Mouse (Mus musculus) ES-E14 (cell line): ENCODE results near the gene Gss. TPM values are rescaled to one million over a fixed set of nuclear protein-coding genes. Genes with fewer than 3 reads are reported as not detected.

Experiments
- DNase-seq: peaks from one replicate; pipeline ENCODE4 v3.0.0-alpha.2; 2013; ENCODE audit warnings: low read depth, low spot score
- H3K27ac ChIP-seq: 2 replicates; pipeline ENCODE4 v1.5.1; 2012; ENCODE audit warnings: low read depth, mild to moderate bottlenecking, low read length, moderate library complexity, mixed read lengths; ENCODE audit not compliant: poor library complexity, insufficient read depth, severe bottlenecking
- H3K36me3 ChIP-seq: 2 replicates; pipeline ENCODE4 v1.6.1; 2012; ENCODE audit warnings: mild to moderate bottlenecking, low read length, moderate library complexity, mixed read lengths; ENCODE audit not compliant: control insufficient read depth, poor library complexity, insufficient read depth, severe bottlenecking
- H3K4me1 ChIP-seq, 2 experiments: fragments of 150-350 bp in 1 of 2; sonication (generic) in 1 of 2; 2 replicates each; pipeline ENCODE4 v1.6.1; 2012; ENCODE audit warnings: low read length in 2 of 2, mild to moderate bottlenecking in 1 of 2, mixed read lengths in 1 of 2; ENCODE audit not compliant: control insufficient read depth in 2 of 2, insufficient read depth in 2 of 2, poor library complexity in 1 of 2
- H3K4me3 ChIP-seq, 2 experiments: fragments of 150-350 bp in 1 of 2; sonication (generic) in 1 of 2; 2 replicates each; pipeline ENCODE4 v1.5.1; 2012; ENCODE audit warnings: low read length in 2 of 2, low read depth in 1 of 2, mild to moderate bottlenecking in 1 of 2, mixed read lengths in 1 of 2; ENCODE audit not compliant: insufficient read depth in 1 of 2, poor library complexity in 1 of 2, severe bottlenecking in 1 of 2
- H3K9ac ChIP-seq: 2 replicates; pipeline ENCODE4 v1.6.1; 2012; ENCODE audit warnings: low read depth, mild to moderate bottlenecking, low read length, mixed read lengths; ENCODE audit not compliant: poor library complexity, insufficient read depth, severe bottlenecking
- H3K9me3 ChIP-seq: fragments of 150-350 bp; sonication (generic); 2 replicates; pipeline ENCODE4 v1.6.1; 2012; ENCODE audit warnings: low read depth, mild to moderate bottlenecking, low read length; ENCODE audit not compliant: control insufficient read depth, insufficient read depth
- CHD2 ChIP-seq: IDR thresholded peaks from 2 replicates; pipeline ENCODE4 v1.6.1; 2014; ENCODE audit warnings: mild to moderate bottlenecking, low read depth, low read length, inconsistent platforms
- HCFC1 ChIP-seq: IDR thresholded peaks from 2 replicates; pipeline ENCODE4 v1.6.1; 2012; ENCODE audit warnings: low read length, inconsistent platforms, borderline replicate concordance; ENCODE audit not compliant: insufficient read depth
- MAFK ChIP-seq: IDR thresholded peaks from 2 replicates; pipeline ENCODE4 v1.6.1; 2014; ENCODE audit warnings: mild to moderate bottlenecking, low read depth, low read length, inconsistent platforms; ENCODE audit not compliant: insufficient read depth
- ZC3H11A ChIP-seq: IDR thresholded peaks from 2 replicates; pipeline ENCODE4 v1.6.1; 2012; ENCODE audit warnings: low read depth, mild to moderate bottlenecking, inconsistent platforms, low read length, borderline replicate concordance
- ZNF384 ChIP-seq: IDR thresholded peaks from 2 replicates; pipeline ENCODE4 v1.6.1; 2012; ENCODE audit warnings: low read depth, low read length, inconsistent platforms
- in situ Hi-C, 2 experiments: fragments of 600-800 bp; cut with MboI; formaldehyde crosslinking; loops; one replicate each; pipeline ENCODE4 v1.15.1; 2025; ENCODE audit warnings: low sequenced_read_pairs in 2 of 2, inconsistent platforms in 1 of 2; ENCODE audit not compliant: unreplicated experiment in 2 of 2
- total RNA-seq: library from RNA; depleted of rRNA; stranded (reverse); fragments of 300-350 nt; gene quantifications from 2 replicates; pipeline ENCODE4 v1.2.3, GENCODE M21; 2012

The Gss gene
- total RNA-seq, 1 experiment = 27.8 TPM

DNA sequence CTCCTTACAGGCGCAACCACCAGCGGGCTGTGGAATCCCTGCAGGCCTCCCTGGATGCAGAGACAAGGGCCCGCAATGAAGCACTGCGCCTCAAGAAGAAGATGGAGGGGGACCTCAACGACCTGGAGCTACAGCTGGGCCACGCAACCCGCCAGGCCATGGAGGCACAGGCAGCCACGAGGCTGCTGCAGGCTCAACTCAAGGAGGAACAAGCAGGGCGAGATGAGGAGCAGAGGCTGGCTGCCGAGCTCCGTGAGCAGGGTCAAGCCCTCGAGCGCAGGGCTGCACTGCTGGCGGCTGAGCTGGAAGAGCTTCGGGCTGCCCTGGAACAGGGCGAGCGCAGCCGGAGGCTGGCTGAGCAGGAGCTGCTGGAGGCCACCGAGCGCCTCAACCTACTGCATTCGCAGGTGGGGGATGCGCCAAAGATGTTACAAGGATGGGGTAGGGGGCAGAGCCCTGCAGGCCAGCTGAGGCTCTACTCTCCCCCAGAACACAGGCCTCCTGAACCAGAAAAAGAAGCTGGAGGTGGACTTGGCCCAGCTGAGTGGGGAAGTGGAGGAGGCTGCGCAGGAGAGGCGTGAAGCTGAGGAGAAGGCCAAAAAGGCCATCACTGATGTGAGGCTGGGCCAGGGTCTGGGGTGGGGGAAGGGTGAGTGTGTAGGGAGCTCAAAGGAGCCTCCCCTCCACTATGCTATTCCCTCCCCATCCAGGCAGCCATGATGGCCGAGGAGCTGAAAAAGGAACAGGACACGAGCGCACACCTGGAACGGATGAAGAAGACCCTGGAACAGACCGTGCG lies 39.7 kb upstream of the Gss start:
- TF ChIP-seq ZC3H11A (no peak), ZNF384 (no peak), MAFK (no peak), CHD2 (no peak), HCFC1 (no peak)
- H3K27ac ChIP-seq = no peak overlapping the region
- H3K4me1 ChIP-seq = peaks cover 0 to 23% of the 10 kb centered on the region in 2 experiments; a peak in 1 of 4 replicates
- DNase-seq = no peak
- in situ Hi-C loops = no loop called here
- peaks cover 15% of the 10 kb centered on the region; the same call in 1 of the 2 replicates for H3K36me3 ChIP-seq
- H3K9me3 ChIP-seq = no peaks in the 10 kb centered on the region
- peak overlapping the region; percentile 44 to 46 for H3K4me3 ChIP-seq
- peak overlapping the region; percentile 20; the same call in 1 of the 2 replicates for H3K9ac ChIP-seq

GRCm38 (mm10) chr2:155630590-155631416 lies 38.2 kb upstream of the Gss start:
- Histone ChIP-seq H3K36me3 (peaks cover 15% of the 10 kb centered on the region; the same call in 1 of the 2 replicates), H3K4me1 (peaks cover 0 to 27% of the 10 kb centered on the region in 2 experiments; a peak in 1 of 4 replicates), H3K9ac (no peak overlapping the region; the same call in 1 of the 2 replicates), H3K9me3 (no peaks in the 10 kb centered on the region), H3K4me3 (peak overlapping the region; percentile 44 to 50; a peak in 3 of 4 replicates), H3K27ac (no peak overlapping the region)
- no peak for TF ChIP-seq CHD2
- TF ChIP-seq MAFK = no peak
- no peak for TF ChIP-seq ZNF384
- no peak for TF ChIP-seq ZC3H11A
- TF ChIP-seq HCFC1 = no peak
- in situ Hi-C loops = no loop called here
- no peak for DNase-seq

GRCm38 (mm10) chr2:155630153-155630552 lies 37.5 kb upstream of the Gss start:
- Histone ChIP-seq H3K4me3 (peak overlapping the region in 1 of 2 experiments; percentile 50; a peak in 1 of 4 replicates), H3K9ac (no peak overlapping the region), H3K4me1 (peaks cover 0 to 30% of the 10 kb centered on the region in 2 experiments; a peak in 1 of 4 replicates), H3K9me3 (no peaks in the 10 kb centered on the region), H3K27ac (no peak overlapping the region), H3K36me3 (peaks cover 10% of the 10 kb centered on the region; the same call in 1 of the 2 replicates)
- in situ Hi-C loops = no loop called here
- DNase-seq = no peak
- TF ChIP-seq ZNF384 (no peak), MAFK (no peak), HCFC1 (no peak), ZC3H11A (no peak), CHD2 (no peak)

DNA sequence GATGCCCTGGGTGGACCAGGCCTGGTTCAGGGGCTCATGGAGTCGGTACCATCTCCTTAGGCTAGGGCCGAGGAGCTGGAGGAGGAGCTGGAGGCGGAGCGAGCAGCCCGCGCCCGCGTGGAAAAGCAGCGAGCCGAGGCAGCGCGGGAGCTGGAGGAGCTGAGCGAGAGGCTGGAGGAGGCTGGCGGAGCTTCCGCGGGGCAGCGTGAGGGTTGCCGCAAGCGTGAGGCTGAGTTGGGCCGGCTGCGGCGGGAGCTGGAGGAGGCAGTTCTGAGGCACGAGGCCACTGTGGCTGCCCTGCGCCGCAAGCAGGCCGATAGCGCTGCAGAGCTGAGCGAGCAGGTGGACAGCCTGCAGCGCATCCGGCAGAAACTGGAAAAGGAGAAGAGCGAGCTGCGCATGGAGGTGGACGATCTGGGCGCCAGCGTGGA lies 36.6 kb upstream of the Gss start:
- TF ChIP-seq ZC3H11A (no peak), MAFK (no peak), CHD2 (no peak), HCFC1 (no peak), ZNF384 (no peak)
- DNase-seq = no peak
- H3K9ac ChIP-seq = peak overlapping the region; percentile 29; the same call in 1 of the 2 replicates
- in situ Hi-C loops = no loop called here
- no peaks in the 10 kb centered on the region for H3K9me3 ChIP-seq
- peaks cover under 1% of the 10 kb centered on the region; the same call in 1 of the 2 replicates for H3K36me3 ChIP-seq
- H3K4me3 ChIP-seq = peak overlapping the region; percentile 34 to 52
- H3K27ac ChIP-seq = no peak overlapping the region
- H3K4me1 ChIP-seq = peaks cover 0 to 30% of the 10 kb centered on the region in 2 experiments; a peak in 1 of 4 replicates
